Mouse (Mus musculus): ENCODE measurements around the gene Smad9.

DNA sequence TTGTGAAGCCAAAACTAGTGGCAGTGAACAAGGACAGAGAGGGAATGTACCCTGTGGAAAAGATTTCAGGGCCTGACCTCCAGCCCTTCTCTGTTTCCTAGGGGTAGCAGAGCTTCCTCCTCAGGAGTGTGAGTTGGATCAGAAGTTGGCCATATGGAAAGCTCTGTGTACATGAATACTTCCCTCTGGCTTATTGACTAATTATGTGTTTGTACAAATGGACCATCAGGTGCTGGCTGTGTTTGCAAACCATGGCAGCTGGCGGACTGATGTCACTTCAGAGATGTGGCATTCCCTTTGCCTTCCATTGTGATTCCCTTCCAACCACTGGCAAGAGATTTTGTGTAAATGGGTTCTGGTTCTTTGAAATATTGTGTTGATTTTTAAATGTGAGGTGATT is 5.9 kb downstream of the Smad9 start:
- TF ChIP-seq CTCF (IDR thresholded peaks at IDR 0.05), result no peak
- peak; percentile 37; the same call in 1 of the 2 replicates for TF ChIP-seq EP300 (IDR thresholded peaks at IDR 0.05)
